Mouse (Mus musculus) heart, postnatal 0 days (tissue): ENCODE data around the gene Sel1l3.

Source experiments
- CTCF ChIP-seq: IDR thresholded peaks from 2 replicates; pipeline ENCODE4 v1.5.1; 2016; ENCODE audit warnings: antibody characterized with exemption, control low read depth, low read depth
- EP300 ChIP-seq: IDR thresholded peaks from 2 replicates; pipeline ENCODE4 v1.6.1; 2016; ENCODE audit warnings: antibody characterized with exemption, low read depth

DNA sequence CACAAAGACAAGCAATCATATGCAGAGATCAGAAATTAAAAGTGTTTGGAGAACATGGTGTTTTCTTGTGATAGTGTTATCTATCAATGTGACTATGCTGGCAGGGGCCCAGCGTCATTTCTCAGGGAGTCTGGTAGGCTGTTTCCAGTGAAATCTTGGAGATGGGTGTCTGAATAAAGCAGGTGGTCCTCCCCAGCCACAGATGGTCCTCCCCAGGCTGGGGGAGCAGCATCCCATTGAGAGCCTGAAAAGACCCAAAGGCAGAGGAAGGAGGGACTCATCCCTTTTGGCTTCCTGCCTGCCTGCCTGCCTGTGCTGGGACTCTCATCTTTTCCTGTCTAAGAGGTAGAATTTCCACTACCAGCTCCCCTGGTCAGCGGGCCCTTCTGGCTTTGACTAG, 59.2 kb downstream of the Sel1l3 start:
- no peak for TF ChIP-seq CTCF
- TF ChIP-seq EP300 = no peak
